Mouse (Mus musculus) ES-Bruce4 (cell line): ENCODE data around the gene Gkn3.

Experiments used
- CTCF ChIP-seq: IDR thresholded peaks from one replicate; pipeline ENCODE4 v1.8.1; 2011; ENCODE audit warnings: low read depth, low read length
- EP300 ChIP-seq: IDR thresholded peaks from 2 replicates; pipeline ENCODE4 v1.6.1; 2011; ENCODE audit warnings: low read depth, low read length; ENCODE audit not compliant: insufficient read depth
- POLR2A ChIP-seq: IDR thresholded peaks from one replicate; pipeline ENCODE4 v1.8.1; 2011; ENCODE audit warnings: low read length; ENCODE audit not compliant: insufficient read depth

DNA sequence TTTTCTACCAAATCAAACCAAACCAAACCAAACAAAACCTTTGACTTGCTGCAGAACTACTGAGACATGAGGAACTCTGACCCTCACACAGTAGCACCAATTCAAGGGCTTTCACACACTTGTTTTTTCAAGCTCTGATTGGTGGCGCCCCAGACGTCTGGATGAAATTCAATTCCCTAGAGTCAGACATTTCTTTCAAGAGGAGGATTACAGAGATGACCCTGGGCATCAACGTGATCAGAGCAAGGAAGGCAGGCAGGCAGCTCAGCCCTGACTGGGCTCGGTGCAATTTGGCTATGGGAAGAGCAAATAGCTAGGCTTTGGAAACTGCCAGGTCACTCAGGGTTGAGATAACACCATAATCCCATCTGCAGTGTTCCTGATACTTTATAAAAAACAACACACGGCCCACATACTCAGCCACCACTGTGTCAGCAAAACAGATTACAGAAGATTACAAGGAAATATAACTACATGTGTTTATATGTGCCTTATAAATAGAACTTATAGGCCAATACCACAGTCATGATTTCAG lies 787 bp upstream of the Gkn3 start:
- no peak for TF ChIP-seq POLR2A
- no peak for TF ChIP-seq CTCF
- TF ChIP-seq EP300: no peak
